Mouse (Mus musculus) intestine, postnatal 0 days (tissue): Measurements from ENCODE around the gene Pde4b. TPM values are rescaled to one million over a fixed set of nuclear protein-coding genes. Genes with fewer than 3 reads are reported as not detected.

Experiments
- ATAC-seq: fragments of 200-750 bp; cut with Nextera tagmentation; 2 replicates; pipeline ENCODE4 v1.8.0; 2017; ENCODE audit warnings: mild to moderate bottlenecking, moderate TSS enrichment, moderate library complexity
- H3K27ac ChIP-seq: fragments of 300-500 bp; sonication (generic); 2 replicates; pipeline ENCODE4 v1.5.1; 2014; ENCODE audit warnings: mild to moderate bottlenecking, low read depth, low read length, moderate library complexity
- H3K27me3 ChIP-seq: fragments of 300-500 bp; sonication (generic); replicated peaks from 2 replicates; pipeline ENCODE4 v1.6.1; 2014; ENCODE audit warnings: low read length, mixed read lengths; ENCODE audit not compliant: control insufficient read depth, insufficient read depth
- H3K36me3 ChIP-seq: fragments of 300-500 bp; sonication (generic); 2 replicates; pipeline ENCODE4 v1.6.1; 2014; ENCODE audit warnings: mild to moderate bottlenecking, moderate library complexity; ENCODE audit not compliant: control insufficient read depth, insufficient read depth
- H3K4me1 ChIP-seq: fragments of 300-500 bp; sonication (generic); replicated peaks from 2 replicates; pipeline ENCODE4 v1.6.1; 2014; ENCODE audit warnings: antibody characterized with exemption, low read length, mixed read lengths; ENCODE audit not compliant: control insufficient read depth, insufficient read depth
- H3K4me2 ChIP-seq: fragments of 300-500 bp; sonication (generic); replicated peaks from 2 replicates; pipeline ENCODE4 v1.6.1; 2014; ENCODE audit warnings: low read depth, mild to moderate bottlenecking, moderate library complexity
- H3K4me3 ChIP-seq: fragments of 300-500 bp; sonication (generic); 2 replicates; pipeline ENCODE4 v1.5.1; 2014; ENCODE audit warnings: low read depth, low read length
- H3K9ac ChIP-seq: fragments of 300-500 bp; sonication (generic); 2 replicates; pipeline ENCODE4 v1.6.1; 2014; ENCODE audit warnings: mild to moderate bottlenecking, low read depth, low read length
- H3K9me3 ChIP-seq: fragments of 300-500 bp; sonication (generic); 2 replicates; pipeline ENCODE4 v1.6.1; 2016; ENCODE audit warnings: mixed run types; ENCODE audit not compliant: control insufficient read depth
- CTCF ChIP-seq: sonication (generic); IDR thresholded peaks from 2 replicates; pipeline ENCODE4 v1.5.1; 2016; ENCODE audit warnings: low read depth, mild to moderate bottlenecking, control low read depth, antibody characterized with exemption, moderate library complexity
- WGBS: fragments of 180-500 bp; shearing (Covaris S2); extraction: QIAGEN DNeasy Blood & Tissue Kit; methylation state at CpG from one replicate; pipeline ENCODE4 v1.1.7; 2014; 5-methylcytosine and 5-hydroxymethylcytosine counted together
- polyA plus RNA-seq: library from polyadenylated mRNA; unstranded; fragments of >200 nt; fragmentation: Nextera tagmentation; extraction: Ambion mirVana; gene quantifications from 2 replicates; pipeline ENCODE4 v1.2.1, GENCODE M21; 2015

The Pde4b gene
- polyA plus RNA-seq, 1 experiment from 2014 or later = 6.9 TPM

- Histone ChIP-seq H3K27ac (no peak overlapping the region), H3K36me3 (no peaks in the 10 kb centered on the region), H3K9ac (no peak overlapping the region), H3K4me3 (no peak overlapping the region), H3K27me3 (no peaks in the 10 kb centered on the region), H3K4me1 (no peaks in the 10 kb centered on the region), H3K9me3 (no peaks in the 10 kb centered on the region), H3K4me2 (no peak overlapping the region)
- ATAC-seq = no peak
- TF ChIP-seq CTCF = no peak
- 95% methylated on average over 3 of the region's 3 CpGs for WGBS
Observed at GRCm38 (mm10) chr4:102497221-102497620, 409.9 kb downstream of the Pde4b start.

DNA sequence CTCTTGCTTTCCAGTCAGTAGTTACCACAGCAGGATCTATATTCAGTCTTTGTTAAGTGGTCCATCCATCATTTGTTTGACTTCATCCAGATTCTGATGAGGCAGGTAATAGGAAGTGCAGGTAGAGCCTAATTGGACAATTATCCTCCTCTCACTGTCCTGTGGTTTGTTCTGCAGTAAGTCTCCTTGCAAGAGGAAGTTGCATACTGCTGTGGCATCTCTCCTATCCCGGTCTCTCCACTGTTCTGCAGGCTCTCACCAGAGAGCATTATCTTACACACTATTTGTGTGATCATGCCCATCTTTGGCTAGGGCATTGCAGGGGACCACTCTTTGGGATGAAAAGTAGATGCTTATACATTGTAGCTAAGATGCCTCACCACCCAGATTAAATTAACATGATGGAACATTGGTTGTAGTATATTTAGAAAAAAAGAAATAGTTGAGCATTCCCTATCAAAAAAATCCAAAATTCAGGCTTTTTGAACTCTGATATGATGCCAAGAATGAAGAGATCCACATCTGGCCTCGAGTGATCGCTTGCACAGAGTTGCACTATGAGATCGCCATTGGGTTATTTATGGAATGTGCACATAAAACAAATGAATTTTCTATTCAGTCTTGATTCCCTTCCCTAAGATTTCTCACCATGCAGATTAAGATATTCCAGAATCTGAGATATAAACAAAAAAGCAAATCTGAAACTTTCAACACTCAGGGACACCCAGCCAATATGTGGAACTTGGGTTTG lies 411.0 kb downstream of the Pde4b start:
- ATAC-seq = no peak
- Histone ChIP-seq H3K4me1 (no peaks in the 10 kb centered on the region), H3K9ac (no peak overlapping the region), H3K27me3 (no peaks in the 10 kb centered on the region), H3K36me3 (no peaks in the 10 kb centered on the region), H3K27ac (no peak overlapping the region), H3K4me3 (no peak overlapping the region), H3K4me2 (no peak overlapping the region), H3K9me3 (no peaks in the 10 kb centered on the region)
- no peak for TF ChIP-seq CTCF
- whole genome bisulfite sequencing = 62% methylated on average over 4 of the region's 4 CpGs

DNA sequence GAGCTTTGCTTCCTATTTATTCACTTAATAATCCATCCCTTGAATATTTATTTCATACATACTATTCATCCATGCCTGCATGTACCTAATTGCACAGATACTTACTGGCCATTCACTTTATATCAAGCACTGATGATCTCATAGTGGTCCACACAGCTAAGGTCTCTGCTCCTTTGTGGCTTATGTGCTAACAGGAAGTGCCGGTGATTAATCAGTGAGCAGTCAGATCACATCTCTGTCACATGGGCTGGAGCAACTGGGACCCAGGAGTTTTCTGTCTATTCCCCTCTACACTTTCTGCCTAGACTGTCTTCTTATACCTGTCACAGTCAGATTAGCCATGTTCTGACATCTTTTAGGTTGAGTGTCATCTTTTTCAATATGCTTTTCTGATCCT lies 411.6 kb downstream of the Pde4b start:
- Histone ChIP-seq H3K9me3 (no peaks in the 10 kb centered on the region), H3K27ac (no peak overlapping the region), H3K27me3 (no peaks in the 10 kb centered on the region), H3K4me1 (no peaks in the 10 kb centered on the region), H3K36me3 (no peaks in the 10 kb centered on the region), H3K4me3 (no peak overlapping the region), H3K9ac (no peak overlapping the region), H3K4me2 (no peak overlapping the region)
- no peak for ATAC-seq
- 71% methylated on average over 1 of the region's 1 CpGs for WGBS
- TF ChIP-seq CTCF = no peak

- Histone ChIP-seq H3K36me3 (no peaks in the 10 kb centered on the region), H3K4me2 (no peak overlapping the region)
- 68% methylated on average over 6 of the region's 6 CpGs for WGBS
Observed at GRCm38 (mm10) chr4:102505714-102506113, 418.4 kb downstream of the Pde4b start.

DNA sequence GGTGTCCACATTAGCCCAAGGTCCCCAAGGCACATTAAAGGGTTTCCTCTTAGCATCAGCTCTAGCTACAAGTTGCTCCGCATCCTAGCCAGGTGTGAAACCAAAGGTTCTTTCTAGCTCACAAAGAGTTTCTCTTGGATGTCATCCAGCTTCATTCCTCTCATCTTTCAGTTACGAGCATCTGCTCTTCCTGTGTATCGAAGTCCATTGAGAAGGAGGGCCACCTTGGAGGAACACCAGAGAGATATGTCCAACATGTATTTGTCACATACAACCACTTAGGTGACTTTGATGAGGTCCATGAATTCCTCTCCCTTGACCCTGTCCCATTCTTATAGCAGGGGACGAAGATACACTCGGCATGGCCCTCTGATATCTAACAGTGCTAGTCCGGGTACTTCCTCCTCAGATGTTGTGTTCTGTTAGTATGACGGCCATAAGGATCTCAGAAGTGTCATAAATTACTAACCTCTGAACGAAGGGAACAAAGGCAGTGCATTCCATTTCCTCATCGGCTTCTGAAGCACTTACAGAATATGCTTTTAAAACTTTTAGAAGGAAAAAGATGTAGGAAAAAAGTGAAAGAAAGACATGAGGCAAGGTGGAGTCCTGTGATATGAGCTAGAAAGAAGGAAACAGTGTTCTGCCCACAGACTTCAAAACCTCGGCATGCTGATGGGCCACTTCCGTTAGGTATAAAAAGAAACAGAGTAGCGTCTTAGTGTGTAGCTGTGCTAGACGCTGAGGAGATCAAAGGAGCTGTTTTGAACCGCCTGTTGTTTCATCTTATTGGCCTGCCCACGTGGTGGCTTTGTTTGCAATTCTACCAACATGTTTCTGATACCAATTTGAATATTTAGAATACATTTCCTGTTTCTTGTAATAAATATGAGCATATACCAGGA lies 419.3 kb downstream of the Pde4b start:
- Histone ChIP-seq H3K4me1 (no peaks in the 10 kb centered on the region; the same call in 1 of the 2 replicates), H3K9ac (no peak overlapping the region), H3K27me3 (no peaks in the 10 kb centered on the region), H3K27ac (no peak overlapping the region), H3K4me2 (peak overlapping the region; percentile 9; the same call in 1 of the 2 replicates), H3K36me3 (no peaks in the 10 kb centered on the region), H3K9me3 (no peaks in the 10 kb centered on the region), H3K4me3 (no peak overlapping the region)
- no peak for TF ChIP-seq CTCF
- ATAC-seq = peak; percentile 41; the same call in 1 of the 2 replicates
- WGBS = 51% methylated on average over 15 of the region's 15 CpGs

More at GRCm38 (mm10) chr4:102505714-102506113, 418.4 kb downstream of the Pde4b start:
- H3K4me1 ChIP-seq = no peaks in the 10 kb centered on the region
- H3K27ac ChIP-seq = no peak overlapping the region
- H3K9me3 ChIP-seq = no peaks in the 10 kb centered on the region
- H3K27me3 ChIP-seq = no peaks in the 10 kb centered on the region
- no peak overlapping the region for H3K9ac ChIP-seq
- no peak overlapping the region for H3K4me3 ChIP-seq
- 0 out of 2 replicates have a peak, but pooled peaks have one; percentile 20 for TF ChIP-seq CTCF
- no peak for ATAC-seq

GRCm38 (mm10) chr4:102507344-102507743 lies 420.0 kb downstream of the Pde4b start:
- WGBS = 70% methylated on average over 9 of the region's 9 CpGs
- H3K9me3 ChIP-seq = no peaks in the 10 kb centered on the region
- no peak overlapping the region for H3K27ac ChIP-seq
- H3K4me1 ChIP-seq = no peaks in the 10 kb centered on the region; the same call in 1 of the 2 replicates
- H3K36me3 ChIP-seq = no peaks in the 10 kb centered on the region
- H3K4me2 ChIP-seq = no peak overlapping the region
- no peak for ATAC-seq
- no peak overlapping the region for H3K4me3 ChIP-seq
- H3K9ac ChIP-seq = no peak overlapping the region
- H3K27me3 ChIP-seq = no peaks in the 10 kb centered on the region
- no peak for TF ChIP-seq CTCF
